Mouse (Mus musculus): ENCODE measurements around the gene Ptprk.

The Ptprk gene

GRCm38 (mm10) chr10:28184675-28185074, 110.1 kb downstream of the Ptprk start:
- no peak for DNase-seq (ENCODE audit: low read depth in 2 of 2, low spot score in 2 of 2)

DNA sequence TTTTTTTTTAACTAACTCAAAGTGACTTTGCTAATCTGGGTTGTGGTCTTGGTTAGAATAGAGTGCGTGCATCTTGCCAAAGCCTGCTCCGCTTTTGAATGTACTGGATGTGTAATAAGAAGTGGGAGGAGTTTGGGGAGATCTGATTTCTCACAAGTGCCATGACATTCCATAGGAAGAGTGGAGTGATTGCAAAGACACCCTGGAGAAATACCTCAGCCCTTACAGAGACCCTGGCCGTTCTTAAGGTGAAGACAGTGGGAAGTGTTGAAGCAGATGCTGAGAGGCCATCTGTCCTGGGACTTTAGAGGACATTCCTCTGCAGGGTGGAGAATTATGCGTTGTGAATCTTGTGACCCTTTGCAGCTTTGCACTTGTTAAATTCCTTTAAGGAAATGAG, 110.7 kb downstream of the Ptprk start:
- DNase-seq (ENCODE audit: low read depth in 2 of 2, low spot score in 2 of 2), result no peak

GRCm38 (mm10) chr10:28186018-28186800, 111.6 kb downstream of the Ptprk start:
- no peak for DNase-seq (ENCODE audit: low read depth in 2 of 2, low spot score in 2 of 2)

GRCm38 (mm10) chr10:28191440-28191839, 116.8 kb downstream of the Ptprk start:
- no peak for DNase-seq (ENCODE audit: low read depth in 2 of 2, low spot score in 2 of 2)

DNA sequence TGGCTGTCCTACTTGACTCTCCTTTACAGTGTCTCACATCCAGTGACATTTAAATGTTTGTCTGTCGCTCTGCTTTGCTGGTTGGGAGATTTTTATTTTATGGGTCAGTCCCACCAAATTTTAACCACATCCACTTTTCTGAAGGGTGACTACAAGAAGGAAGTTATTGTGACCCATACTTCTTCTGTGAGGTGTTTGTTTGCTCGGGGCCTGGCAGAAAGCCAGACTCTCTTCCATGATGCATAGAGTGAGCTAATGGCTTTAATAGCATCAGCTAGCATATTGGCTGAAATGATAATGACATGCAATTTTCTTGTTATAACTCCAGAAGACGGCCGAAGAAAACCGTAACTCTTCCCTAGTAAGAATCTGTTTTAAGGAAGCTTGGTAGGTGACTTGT, 119.0 kb downstream of the Ptprk start:
- DNase-seq (ENCODE audit: low read depth in 2 of 2, low spot score in 2 of 2), result no peak

DNA sequence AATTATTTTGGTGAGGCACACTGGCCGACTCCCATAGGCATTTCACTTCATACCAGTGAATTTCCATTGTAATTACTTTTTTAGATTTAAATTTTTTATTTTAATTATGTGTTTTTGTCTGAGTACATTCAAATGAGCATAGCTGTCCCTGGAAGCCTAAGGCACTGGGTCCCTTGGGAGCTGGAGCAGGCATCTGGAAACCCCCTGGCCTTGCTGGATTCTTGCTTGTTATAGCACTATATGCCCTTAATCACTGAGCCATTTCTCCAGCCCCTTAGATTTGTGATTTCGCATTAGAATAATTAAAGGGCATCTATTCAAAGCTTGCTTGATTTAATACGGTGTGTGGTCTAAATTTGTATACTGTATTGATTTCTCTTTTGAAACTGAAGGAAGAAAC, 126.0 kb downstream of the Ptprk start:
- no peak for DNase-seq (ENCODE audit: low read depth in 2 of 2, low spot score in 2 of 2)

GRCm38 (mm10) chr10:28209394-28209793, 134.8 kb downstream of the Ptprk start:
- DNase-seq (ENCODE audit: low read depth in 2 of 2, low spot score in 2 of 2), result no peak

GRCm38 (mm10) chr10:28212083-28212482, 137.5 kb downstream of the Ptprk start:
- no peak for DNase-seq (ENCODE audit: low read depth in 2 of 2, low spot score in 2 of 2)

GRCm38 (mm10) chr10:28215153-28215552, 140.5 kb downstream of the Ptprk start:
- no peak for DNase-seq (ENCODE audit: low read depth in 2 of 2, low spot score in 2 of 2)

GRCm38 (mm10) chr10:28223602-28224001, 149.0 kb downstream of the Ptprk start:
- no peak for DNase-seq (ENCODE audit: low read depth in 2 of 2, low spot score in 2 of 2)

DNA sequence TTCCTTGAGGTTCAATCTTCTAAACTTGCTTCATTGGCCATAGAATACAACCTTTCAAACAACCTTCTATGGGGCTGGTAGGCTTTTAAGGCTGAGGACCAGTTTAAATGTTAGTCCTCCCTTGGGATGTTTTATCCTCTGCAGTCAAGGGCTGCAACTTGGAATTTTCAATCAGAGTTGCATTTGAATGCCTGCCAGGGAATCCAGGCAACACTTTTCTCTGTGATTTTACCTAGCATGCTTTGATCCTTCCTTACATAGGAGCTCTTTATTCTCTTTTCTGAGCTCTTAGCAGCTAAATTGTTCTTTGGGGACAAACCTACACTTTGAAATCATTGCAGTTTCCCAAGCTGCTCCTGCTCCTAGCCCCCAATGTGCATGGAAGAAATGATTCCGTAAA, 149.8 kb downstream of the Ptprk start:
- no peak for DNase-seq (ENCODE audit: low read depth in 2 of 2, low spot score in 2 of 2)

- DNase-seq (ENCODE audit: low read depth in 2 of 2, low spot score in 2 of 2), result no peak
Measured at GRCm38 (mm10) chr10:28225536-28226075, 151.0 kb downstream of the Ptprk start.

- no peak for DNase-seq (ENCODE audit: low read depth in 2 of 2, low spot score in 2 of 2)
Measured at GRCm38 (mm10) chr10:28227732-28228131, 153.1 kb downstream of the Ptprk start.

GRCm38 (mm10) chr10:28228208-28228607, 153.6 kb downstream of the Ptprk start:
- DNase-seq (ENCODE audit: low read depth in 2 of 2, low spot score in 2 of 2), result no peak

DNA sequence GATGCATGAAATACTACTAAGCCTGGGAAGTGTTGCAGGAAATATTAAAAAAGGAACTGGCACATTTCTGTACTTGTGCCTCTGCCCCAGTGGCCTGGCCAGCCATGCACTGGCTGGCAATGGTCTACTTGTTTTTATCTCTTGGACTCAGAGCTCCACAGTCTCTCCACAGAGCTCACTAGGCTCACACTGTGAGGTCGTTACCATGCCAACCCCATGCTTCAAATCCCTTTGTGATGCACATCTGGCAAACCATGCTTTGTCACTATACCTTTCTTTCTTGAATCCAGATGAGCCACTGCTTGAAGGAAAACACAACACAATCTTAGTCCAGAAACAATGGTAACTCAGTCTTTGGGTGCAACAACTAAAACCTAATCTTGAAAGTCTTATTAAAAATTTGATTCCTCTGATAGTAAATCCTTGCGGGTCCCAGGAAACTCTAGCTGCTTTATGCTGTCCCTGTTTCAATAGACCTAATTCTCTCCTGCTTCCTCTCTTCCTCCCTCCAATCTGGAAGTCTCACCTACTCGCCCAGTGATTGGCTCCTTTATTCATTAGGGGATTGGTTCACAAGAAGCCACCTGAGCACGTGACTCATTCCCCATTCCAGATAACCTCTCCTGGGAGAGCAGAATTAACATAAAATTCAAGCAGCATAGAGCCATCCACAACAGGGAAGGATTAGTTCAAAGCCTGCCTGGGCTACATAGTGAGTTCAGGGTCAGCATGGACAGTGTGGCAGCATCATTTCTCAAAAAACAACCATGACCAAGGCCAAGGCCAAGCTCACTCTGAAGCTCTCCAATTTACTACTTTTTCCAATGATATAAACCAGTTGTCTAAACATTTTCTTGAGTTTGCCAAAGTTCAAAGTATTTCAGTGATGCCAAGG, 157.9 kb downstream of the Ptprk start:
- no peak for DNase-seq (ENCODE audit: low read depth in 2 of 2, low spot score in 2 of 2)

DNA sequence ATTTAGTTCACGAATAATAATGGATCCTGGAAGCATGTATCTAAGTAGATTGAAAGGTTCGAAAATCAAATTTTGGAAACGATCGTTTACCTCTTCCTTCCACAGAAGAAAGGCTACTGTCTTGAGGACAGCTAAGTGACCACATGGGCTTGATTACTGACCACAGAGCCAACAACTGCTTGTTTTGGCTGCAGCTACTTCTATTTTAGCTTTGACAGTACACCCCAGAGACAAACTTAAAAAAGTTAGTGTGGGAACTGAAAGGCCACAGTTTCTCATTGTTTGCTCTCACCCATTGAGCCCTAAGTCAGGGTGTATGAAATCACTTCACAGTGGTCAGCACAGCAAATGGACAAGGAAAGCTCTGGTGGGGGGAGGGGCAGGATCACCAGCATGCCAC, 174.4 kb downstream of the Ptprk start:
- DNase-seq (ENCODE audit: low read depth in 2 of 2, low spot score in 2 of 2), result no peak

DNA sequence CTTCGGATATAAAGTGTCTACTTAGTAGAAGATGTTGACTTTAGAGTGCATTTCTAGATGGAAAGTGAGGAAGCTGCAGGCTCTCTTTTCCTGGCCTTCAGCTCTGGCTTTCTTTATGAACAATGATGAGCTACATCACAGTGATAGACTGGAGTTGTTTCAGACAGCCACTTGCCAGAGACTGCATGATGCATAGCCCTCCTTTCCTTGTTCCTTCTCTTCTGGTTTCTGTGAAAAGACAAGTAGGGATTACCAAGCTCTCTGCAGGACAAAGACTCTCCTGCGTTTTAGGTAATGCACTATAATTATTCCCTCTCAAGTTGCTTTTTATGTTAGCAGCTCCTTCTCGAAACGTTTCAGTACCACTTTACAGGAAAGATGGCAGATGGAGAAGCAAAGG, 176.8 kb downstream of the Ptprk start:
- DNase-seq (ENCODE audit: low read depth in 2 of 2, low spot score in 2 of 2), result no peak

DNA sequence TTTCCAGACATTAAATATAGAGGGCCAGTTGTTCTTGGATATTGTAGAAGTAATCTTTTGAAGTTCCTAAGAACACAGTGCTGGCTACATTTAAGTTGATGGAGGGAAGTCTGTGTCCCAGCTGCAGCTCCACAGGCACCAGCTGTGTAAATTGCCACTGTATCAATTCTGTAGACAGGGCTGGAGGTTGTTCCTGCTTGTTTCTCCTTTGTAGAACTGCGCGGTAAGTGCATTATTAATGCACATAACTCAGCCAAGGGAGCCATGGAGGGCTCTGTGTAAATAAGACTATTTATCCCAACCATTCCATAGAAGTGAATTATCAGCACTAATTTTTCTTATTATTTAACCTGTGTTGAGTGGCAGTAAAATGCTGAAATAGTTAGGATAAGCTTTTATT, 186.0 kb downstream of the Ptprk start:
- DNase-seq (ENCODE audit: low read depth in 2 of 2, low spot score in 2 of 2), result no peak

- DNase-seq (ENCODE audit: low read depth in 2 of 2, low spot score in 2 of 2), result no peak
Measured at GRCm38 (mm10) chr10:28262159-28262558, 187.5 kb downstream of the Ptprk start.

GRCm38 (mm10) chr10:28263546-28263945, 188.9 kb downstream of the Ptprk start:
- DNase-seq (ENCODE audit: low read depth in 2 of 2, low spot score in 2 of 2), result no peak

- no peak for DNase-seq (ENCODE audit: low read depth in 2 of 2, low spot score in 2 of 2)
Measured at GRCm38 (mm10) chr10:28270273-28270672, 195.7 kb downstream of the Ptprk start.
